Mouse (Mus musculus): ENCODE results near the gene Phldb1. TPM values are rescaled to one million over a fixed set of nuclear protein-coding genes. Genes with fewer than 3 reads are reported as not detected.

The Phldb1 gene
- polyA plus RNA-seq, 1 experiment from 2014 or later: 23.7 TPM

- Histone ChIP-seq H3K36me3 (peaks cover 44% of the 10 kb centered on the region; the same call in 1 of the 2 replicates), H3K9me3 (replicated peaks) (no peaks in the 10 kb centered on the region), H3K9ac (peak overlapping the region; percentile 54), H3K4me3 (peak overlapping the region; percentile 52), H3K27ac (peak overlapping the region; percentile 63), H3K27me3 (no peaks in the 10 kb centered on the region), H3K4me1 (replicated peaks) (peaks cover 20% of the 10 kb centered on the region), H3K4me2 (peak overlapping the region; percentile 73)
- WGBS: 28% methylated on average over 28 of the region's 28 CpGs
- peak; percentile 24; the same call in 1 of the 2 replicates for ATAC-seq (replicated peaks; ENCODE audit: insufficient number of reproducible peaks, insufficient read depth, low FRiP score, low read depth)
These were observed 27.1 kb downstream of the Phldb1 start for GRCm38 (mm10) chr9:44707749-44708428.

DNA sequence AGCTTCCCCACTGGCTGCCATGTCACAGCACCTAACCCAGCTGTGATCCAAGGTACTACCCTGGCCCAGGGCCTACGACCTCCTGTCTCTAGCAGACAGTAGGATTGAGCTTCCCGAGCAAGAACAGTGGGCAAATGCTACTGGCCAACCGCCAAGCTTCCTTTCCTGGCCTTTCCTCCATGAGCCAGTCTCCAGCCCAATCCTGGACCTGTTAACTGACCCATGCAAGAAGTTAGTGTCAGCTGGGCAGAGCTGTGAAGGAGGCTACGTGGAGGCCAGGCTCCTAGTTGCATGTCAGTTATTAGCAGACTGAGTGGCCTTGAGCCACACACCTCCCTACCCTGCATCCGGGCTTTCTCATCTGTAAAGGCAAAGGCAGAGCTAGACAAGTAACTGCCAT, 35.3 kb downstream of the Phldb1 start:
- H3K27ac ChIP-seq: no peak overlapping the region
- peaks cover 77% of the 10 kb centered on the region for H3K36me3 ChIP-seq
- no peaks in the 10 kb centered on the region for H3K4me1 ChIP-seq (replicated peaks)
- no peak; the same call in 1 of the 2 replicates for ATAC-seq (replicated peaks; ENCODE audit: insufficient number of reproducible peaks, insufficient read depth, low FRiP score, low read depth)
- 73% methylated on average over 5 of the region's 5 CpGs for WGBS
- no peak overlapping the region for H3K9ac ChIP-seq
- no peaks in the 10 kb centered on the region for H3K27me3 ChIP-seq
- no peak overlapping the region for H3K4me2 ChIP-seq
- no peak overlapping the region for H3K4me3 ChIP-seq
- H3K9me3 ChIP-seq (replicated peaks): no peaks in the 10 kb centered on the region

DNA sequence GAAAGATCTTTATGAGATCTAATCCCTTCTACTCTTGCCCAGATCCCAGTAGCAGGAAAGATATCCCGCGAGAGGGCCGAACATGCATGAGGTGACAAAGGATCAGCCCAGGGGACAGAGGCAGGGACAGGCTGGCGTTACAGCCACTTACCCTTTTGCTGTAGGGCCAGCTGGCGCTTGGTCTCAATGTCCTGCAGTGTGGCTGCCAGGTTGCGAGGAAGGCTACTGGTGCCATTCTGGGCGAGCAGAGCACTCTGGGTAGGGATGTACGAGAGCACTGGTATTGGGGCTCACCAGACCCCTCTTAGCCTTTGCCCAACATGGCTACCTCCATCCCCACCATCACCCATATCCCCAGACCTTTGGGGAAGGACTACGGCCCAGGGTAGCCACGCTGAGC, 35.8 kb downstream of the Phldb1 start:
- H3K9me3 ChIP-seq (replicated peaks): no peaks in the 10 kb centered on the region
- no peak overlapping the region for H3K4me2 ChIP-seq
- peaks cover 82% of the 10 kb centered on the region for H3K36me3 ChIP-seq
- no peak overlapping the region for H3K27ac ChIP-seq
- no peak overlapping the region for H3K4me3 ChIP-seq
- no peaks in the 10 kb centered on the region for H3K4me1 ChIP-seq (replicated peaks)
- WGBS: 83% methylated on average over 10 of the region's 10 CpGs
- H3K9ac ChIP-seq: no peak overlapping the region
- ATAC-seq (replicated peaks; ENCODE audit: insufficient number of reproducible peaks, insufficient read depth, low FRiP score, low read depth): no peak
- H3K27me3 ChIP-seq: no peaks in the 10 kb centered on the region

- no peak overlapping the region for H3K4me3 ChIP-seq
- no peaks in the 10 kb centered on the region for H3K9me3 ChIP-seq (replicated peaks)
- no peaks in the 10 kb centered on the region for H3K4me1 ChIP-seq (replicated peaks)
- H3K27me3 ChIP-seq: no peaks in the 10 kb centered on the region
- H3K4me2 ChIP-seq: no peak overlapping the region
- 93% methylated on average over 16 of the region's 16 CpGs for WGBS
- ATAC-seq (replicated peaks; ENCODE audit: insufficient number of reproducible peaks, insufficient read depth, low FRiP score, low read depth): no peak
- no peak overlapping the region for H3K9ac ChIP-seq
- H3K27ac ChIP-seq: no peak overlapping the region
- peaks cover 82% of the 10 kb centered on the region for H3K36me3 ChIP-seq
These were observed 37.1 kb downstream of the Phldb1 start for GRCm38 (mm10) chr9:44697866-44698265.

DNA sequence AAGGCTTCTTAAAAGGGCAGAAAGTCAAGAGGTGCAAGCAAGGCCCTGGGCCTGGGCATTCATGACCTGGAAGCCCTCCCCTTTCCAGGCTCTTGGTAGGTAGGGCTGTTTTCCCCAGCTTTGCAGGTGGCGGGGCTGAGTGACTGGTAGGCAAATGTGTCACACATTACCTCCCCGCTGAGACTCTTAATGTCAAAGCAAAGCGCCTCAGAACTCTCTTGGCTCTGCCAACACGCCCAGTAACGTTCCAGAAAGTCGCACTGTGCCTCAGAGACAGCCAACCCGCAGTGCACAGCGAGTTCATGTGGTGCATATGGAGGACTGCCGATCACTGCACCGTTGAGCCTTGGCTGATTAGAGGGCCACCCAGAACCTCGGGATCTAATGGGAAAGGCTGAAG, 41.9 kb downstream of the Phldb1 start:
- no peak overlapping the region for H3K4me3 ChIP-seq
- no peak for ATAC-seq (replicated peaks; ENCODE audit: insufficient number of reproducible peaks, insufficient read depth, low FRiP score, low read depth)
- H3K27ac ChIP-seq: no peak overlapping the region
- H3K9ac ChIP-seq: no peak overlapping the region
- H3K4me1 ChIP-seq (replicated peaks): peaks cover 22% of the 10 kb centered on the region
- peaks cover 57% of the 10 kb centered on the region for H3K36me3 ChIP-seq
- no peaks in the 10 kb centered on the region for H3K9me3 ChIP-seq (replicated peaks)
- H3K27me3 ChIP-seq: no peaks in the 10 kb centered on the region
- H3K4me2 ChIP-seq: no peak overlapping the region
- WGBS: 81% methylated on average over 11 of the region's 11 CpGs

DNA sequence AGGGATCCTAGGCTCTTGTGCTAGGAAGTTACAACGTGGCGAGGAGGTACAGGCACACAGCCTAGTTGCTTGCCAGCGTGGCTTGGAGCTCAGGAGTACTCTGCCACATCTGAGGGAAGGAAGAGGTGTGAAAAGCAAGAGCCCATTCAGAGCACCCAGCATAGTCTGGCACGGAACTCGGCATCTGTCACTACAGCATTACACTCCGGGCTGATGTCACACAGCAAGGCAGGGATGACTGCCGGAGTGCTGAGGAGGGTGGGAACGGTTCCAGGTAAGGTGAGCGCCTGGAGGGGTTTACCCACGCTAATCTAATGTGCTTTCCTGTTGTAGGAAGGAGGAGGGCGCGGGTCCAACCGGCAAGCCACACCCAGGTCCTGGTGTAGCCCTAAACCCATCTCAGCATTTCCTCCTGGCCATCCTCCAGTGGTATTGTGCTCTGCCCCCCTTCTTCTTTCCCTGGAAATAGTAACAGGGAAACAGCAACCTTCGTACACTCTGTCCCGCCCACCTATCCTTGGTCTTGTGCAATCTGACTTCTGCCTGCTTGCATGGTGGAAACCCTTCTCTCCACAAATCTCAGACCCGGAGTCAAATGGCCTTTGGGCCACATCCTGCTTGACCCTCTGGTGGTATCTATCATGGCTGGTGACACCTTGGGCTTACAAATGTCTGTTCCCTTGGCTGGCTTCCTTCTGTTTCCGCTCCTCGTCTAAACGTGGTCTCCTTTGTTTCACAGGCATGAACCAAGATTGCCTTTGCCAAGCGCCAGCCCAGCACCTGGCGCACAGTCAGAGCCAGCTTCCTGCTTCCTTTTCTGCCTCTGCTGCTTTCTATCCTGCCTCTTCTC, 43.1 kb downstream of the Phldb1 start:
- ATAC-seq (replicated peaks; ENCODE audit: insufficient number of reproducible peaks, insufficient read depth, low FRiP score, low read depth): peak; percentile 61
- peaks cover 57% of the 10 kb centered on the region for H3K36me3 ChIP-seq
- H3K4me3 ChIP-seq: no peak overlapping the region
- H3K27me3 ChIP-seq: no peaks in the 10 kb centered on the region
- no peaks in the 10 kb centered on the region for H3K9me3 ChIP-seq (replicated peaks)
- no peak overlapping the region for H3K9ac ChIP-seq
- peak overlapping the region; percentile 6; the same call in 1 of the 2 replicates for H3K4me2 ChIP-seq
- H3K4me1 ChIP-seq (replicated peaks): peaks cover 22% of the 10 kb centered on the region
- WGBS: 52% methylated on average over 21 of the region's 21 CpGs
- peak overlapping the region; percentile 49 for H3K27ac ChIP-seq

DNA sequence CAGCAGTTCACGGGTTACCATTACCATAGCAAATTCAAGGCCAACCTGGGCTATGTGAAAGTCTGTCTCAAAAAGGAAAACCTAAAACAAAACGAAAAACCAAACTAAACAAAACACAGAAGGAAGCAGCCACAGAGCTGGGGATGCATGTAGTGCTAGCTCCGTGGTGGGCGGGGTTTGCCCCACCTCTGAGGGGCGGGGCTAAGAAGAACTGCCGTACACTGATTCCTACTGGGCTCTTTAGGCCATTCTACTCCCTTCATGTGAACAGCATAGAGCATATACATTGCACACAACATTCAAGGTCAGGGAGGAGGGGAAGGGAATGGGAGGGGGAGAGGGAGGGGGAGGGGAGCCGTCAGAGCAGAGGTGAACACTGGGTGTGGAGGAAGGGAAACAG, 44.4 kb downstream of the Phldb1 start:
- 46% methylated on average over 7 of the region's 7 CpGs for WGBS
- Histone ChIP-seq H3K4me1 (replicated peaks) (peaks cover 30% of the 10 kb centered on the region), H3K4me3 (no peak overlapping the region), H3K27ac (0 out of 2 replicates have a peak overlapping the region, but pooled peaks have one; percentile 49), H3K27me3 (no peaks in the 10 kb centered on the region), H3K9me3 (replicated peaks) (no peaks in the 10 kb centered on the region), H3K36me3 (peaks cover 55% of the 10 kb centered on the region), H3K9ac (no peak overlapping the region), H3K4me2 (no peak overlapping the region)
- no peak for ATAC-seq (replicated peaks; ENCODE audit: insufficient number of reproducible peaks, insufficient read depth, low FRiP score, low read depth)

- Histone ChIP-seq H3K9me3 (replicated peaks) (no peaks in the 10 kb centered on the region), H3K36me3 (peaks cover 32% of the 10 kb centered on the region; the same call in 1 of the 2 replicates), H3K4me3 (no peak overlapping the region), H3K9ac (no peak overlapping the region), H3K4me1 (replicated peaks) (peaks cover 35% of the 10 kb centered on the region), H3K27ac (no peak overlapping the region), H3K4me2 (no peak overlapping the region), H3K27me3 (no peaks in the 10 kb centered on the region)
- WGBS: 67% methylated on average over 9 of the region's 9 CpGs
- no peak for ATAC-seq (replicated peaks; ENCODE audit: insufficient number of reproducible peaks, insufficient read depth, low FRiP score, low read depth)
These were observed 47.0 kb downstream of the Phldb1 start for GRCm38 (mm10) chr9:44688013-44688412.

DNA sequence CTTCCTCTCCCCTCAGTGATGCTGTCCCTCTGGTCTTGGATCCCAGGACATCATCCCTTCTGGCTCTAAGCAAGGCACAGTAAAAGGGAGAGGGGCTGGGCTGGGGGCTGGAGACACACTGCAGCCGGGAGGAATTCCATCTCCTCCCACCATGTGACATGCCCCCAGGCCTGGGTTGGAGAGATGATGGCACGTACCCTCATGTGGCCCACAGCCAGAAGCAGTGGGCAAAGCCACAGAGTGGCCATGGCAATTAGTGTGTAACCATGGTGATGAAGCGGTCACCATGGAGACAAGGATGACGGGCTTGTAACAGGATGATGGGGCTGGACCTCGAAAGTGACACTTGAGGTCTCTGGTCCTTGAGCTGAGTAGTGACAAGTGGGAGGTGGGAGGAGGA, 48.4 kb downstream of the Phldb1 start:
- no peak for ATAC-seq (replicated peaks; ENCODE audit: insufficient number of reproducible peaks, insufficient read depth, low FRiP score, low read depth)
- Histone ChIP-seq H3K4me2 (no peak overlapping the region), H3K9ac (no peak overlapping the region), H3K4me3 (no peak overlapping the region), H3K9me3 (replicated peaks) (no peaks in the 10 kb centered on the region), H3K36me3 (peaks cover 30% of the 10 kb centered on the region; the same call in 1 of the 2 replicates), H3K27ac (no peak overlapping the region), H3K27me3 (no peaks in the 10 kb centered on the region), H3K4me1 (replicated peaks) (peaks cover 25% of the 10 kb centered on the region)
- WGBS: 80% methylated on average over 5 of the region's 5 CpGs

- Histone ChIP-seq H3K4me2 (no peak overlapping the region), H3K27ac (no peak overlapping the region; the same call in 1 of the 2 replicates), H3K27me3 (no peaks in the 10 kb centered on the region), H3K36me3 (peaks cover 30% of the 10 kb centered on the region; the same call in 1 of the 2 replicates), H3K9me3 (replicated peaks) (no peaks in the 10 kb centered on the region), H3K9ac (no peak overlapping the region), H3K4me3 (no peak overlapping the region), H3K4me1 (replicated peaks) (peaks cover 15% of the 10 kb centered on the region)
- ATAC-seq (replicated peaks; ENCODE audit: insufficient number of reproducible peaks, insufficient read depth, low FRiP score, low read depth): peak; percentile 27; the same call in 1 of the 2 replicates
- WGBS: 36% methylated on average over 14 of the region's 14 CpGs
These were observed 49.4 kb downstream of the Phldb1 start for GRCm38 (mm10) chr9:44685346-44686330.
